Mouse (Mus musculus) adrenal gland, adult 18-20 months (tissue): ENCODE measurements around the gene Lrrc8d. TPM values are rescaled to one million over a fixed set of nuclear protein-coding genes. Genes with fewer than 3 reads are reported as not detected.

Experiments
- DNase-seq, 2 experiments: peaks; one replicate each; pipeline ENCODE4 v3.0.0; 2021 to 2022; ENCODE audit warnings: low spot score in 2 of 2
- long read RNA-seq, 2 experiments: library from polyadenylated mRNA; stranded (forward); transcript quantifications; one replicate each; pipeline ENCODE4 v2.0.0; 2021
- total RNA-seq, 2 experiments: library from RNA; stranded (reverse); gene quantifications; 1 replicate in 1 of 2; 2 replicates in 1 of 2; pipeline ENCODE4 v1.2.3; 2021

The Lrrc8d gene
- 100 to 1,000 TPM in 1 of 2 experiments, 10 to 100 TPM in 1; 81.3 to 105 TPM for total RNA-seq
- long read RNA-seq, experiment 1, transcript Lrrc8d-209 (2 exons, 593 nt): major isoform, 15 of 49 reads
- long read RNA-seq, experiment 1, transcript Lrrc8d-202 (3 exons, 3,929 nt): minor isoform, 10 of 49 reads
- long read RNA-seq, experiment 1, transcript Lrrc8d-201 (3 exons, 3,923 nt): minor isoform, 9 of 49 reads
- long read RNA-seq, experiment 1, partial matches to known transcripts: 5 of 49 reads
- long read RNA-seq, experiment 1, other reads (novel, unspliced or antisense): 7 of 49 reads
- long read RNA-seq, experiment 2, partial matches to known transcripts: 31 of 53 reads
- long read RNA-seq, experiment 2, other reads (novel, unspliced or antisense): 7 of 53 reads

DNA sequence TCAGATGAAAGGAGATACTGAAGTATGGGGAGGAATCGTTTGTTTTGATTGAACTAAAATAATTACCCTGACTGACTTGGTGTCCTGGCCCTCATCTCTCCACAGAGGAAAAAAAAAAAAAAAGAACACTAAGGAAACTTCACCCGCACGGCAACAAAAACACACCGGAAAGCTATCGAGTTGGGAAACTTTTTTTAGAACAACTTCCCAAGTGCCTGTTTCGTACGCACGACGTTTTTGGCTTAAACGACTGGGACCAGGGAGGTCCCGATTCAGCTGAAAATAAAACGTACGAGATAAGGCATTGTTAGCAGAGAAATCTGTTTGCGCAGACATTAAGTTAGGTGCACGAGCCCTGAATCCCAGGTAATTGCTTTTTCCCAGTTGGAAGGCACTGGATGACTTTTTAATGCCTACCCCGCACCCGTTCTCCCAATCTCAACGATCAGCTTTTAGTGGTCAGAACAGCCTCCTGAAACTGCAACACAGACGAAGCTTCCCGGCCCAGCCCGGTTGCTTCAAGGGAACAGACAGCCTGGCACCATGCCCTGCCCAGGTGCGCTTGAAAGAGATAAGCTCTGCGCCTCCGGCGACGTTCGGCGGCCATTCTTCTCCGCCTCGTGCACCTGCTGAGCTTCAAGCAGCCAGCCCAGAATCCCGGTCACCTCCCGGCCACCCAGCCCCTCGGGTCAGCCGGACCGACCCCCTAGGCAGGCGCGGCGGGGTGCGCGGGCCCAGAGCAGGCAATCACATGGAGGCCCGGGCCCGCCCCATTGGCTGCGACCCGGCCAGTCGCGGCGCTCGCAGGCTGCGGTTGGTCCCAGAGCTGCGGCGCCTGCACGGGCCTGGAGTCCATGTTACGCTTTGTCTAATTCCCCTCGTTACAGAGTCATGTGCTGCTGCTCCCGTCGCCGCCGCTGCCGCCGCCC, at the start of gene Lrrc8d:
Lrrc8d (plus strand) TSS at position 829 of the 929 bp plus-strand sequence.
- DNase-seq: peak; percentile 81 to 82

DNA sequence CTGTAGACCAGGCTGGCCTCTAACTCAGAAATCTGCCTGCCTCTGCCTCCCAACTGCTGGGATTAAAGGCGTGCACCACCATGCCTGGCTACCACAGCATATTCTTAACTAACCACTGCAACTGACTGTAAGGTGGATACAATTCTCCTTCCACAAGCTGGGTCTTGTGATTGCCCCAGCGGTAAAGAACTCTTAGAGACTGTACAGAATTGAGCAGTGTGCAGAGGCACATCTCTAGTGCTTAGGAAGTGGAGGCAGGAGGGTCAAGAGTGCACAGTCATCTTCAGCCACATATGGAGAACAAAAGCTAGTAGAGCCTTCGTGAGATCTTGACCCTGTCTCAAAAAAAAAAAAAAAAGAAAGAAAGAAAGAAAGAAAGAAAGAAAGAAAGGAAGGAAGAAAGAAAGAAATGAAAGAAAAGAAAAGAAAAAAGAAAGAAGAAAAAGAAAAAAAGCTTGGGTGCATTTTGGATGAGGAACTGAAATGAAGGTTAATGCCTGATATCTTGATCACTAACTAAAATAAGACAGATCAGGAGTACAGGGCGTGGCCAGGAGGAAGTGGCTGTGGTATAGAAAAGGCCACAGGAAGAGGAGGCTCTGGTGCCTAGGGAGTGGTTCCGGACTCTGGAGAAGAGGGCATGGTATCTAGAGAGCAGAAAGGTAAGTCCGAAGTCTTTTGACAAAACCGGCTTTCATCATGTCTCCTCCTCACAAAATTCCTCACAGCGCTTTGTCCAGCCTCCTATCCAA, 48.9 kb upstream of the Lrrc8d start:
- DNase-seq: no peak

DNA sequence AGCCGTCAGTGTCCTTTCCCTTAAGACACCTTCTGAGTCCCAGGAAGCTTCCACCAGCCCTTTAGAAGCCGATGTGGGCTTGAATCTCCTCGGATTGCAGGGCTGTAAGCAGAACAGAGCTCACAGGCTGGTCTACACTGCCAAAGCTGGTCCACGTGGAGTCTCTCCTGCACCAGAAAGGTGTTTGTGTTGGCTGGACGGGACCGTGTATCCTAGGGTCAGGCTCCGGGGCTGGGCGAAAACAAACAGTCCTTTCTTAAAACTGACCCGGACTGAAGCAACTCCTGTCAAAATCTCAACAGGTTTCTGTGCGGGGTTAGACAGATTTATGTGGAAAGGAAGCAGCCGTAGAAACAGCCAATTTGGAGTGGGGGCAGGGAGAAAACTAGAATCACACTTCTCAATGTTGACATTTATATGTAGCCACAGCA, 48.2 kb upstream of the Lrrc8d start:
- DNase-seq: no peak

DNA sequence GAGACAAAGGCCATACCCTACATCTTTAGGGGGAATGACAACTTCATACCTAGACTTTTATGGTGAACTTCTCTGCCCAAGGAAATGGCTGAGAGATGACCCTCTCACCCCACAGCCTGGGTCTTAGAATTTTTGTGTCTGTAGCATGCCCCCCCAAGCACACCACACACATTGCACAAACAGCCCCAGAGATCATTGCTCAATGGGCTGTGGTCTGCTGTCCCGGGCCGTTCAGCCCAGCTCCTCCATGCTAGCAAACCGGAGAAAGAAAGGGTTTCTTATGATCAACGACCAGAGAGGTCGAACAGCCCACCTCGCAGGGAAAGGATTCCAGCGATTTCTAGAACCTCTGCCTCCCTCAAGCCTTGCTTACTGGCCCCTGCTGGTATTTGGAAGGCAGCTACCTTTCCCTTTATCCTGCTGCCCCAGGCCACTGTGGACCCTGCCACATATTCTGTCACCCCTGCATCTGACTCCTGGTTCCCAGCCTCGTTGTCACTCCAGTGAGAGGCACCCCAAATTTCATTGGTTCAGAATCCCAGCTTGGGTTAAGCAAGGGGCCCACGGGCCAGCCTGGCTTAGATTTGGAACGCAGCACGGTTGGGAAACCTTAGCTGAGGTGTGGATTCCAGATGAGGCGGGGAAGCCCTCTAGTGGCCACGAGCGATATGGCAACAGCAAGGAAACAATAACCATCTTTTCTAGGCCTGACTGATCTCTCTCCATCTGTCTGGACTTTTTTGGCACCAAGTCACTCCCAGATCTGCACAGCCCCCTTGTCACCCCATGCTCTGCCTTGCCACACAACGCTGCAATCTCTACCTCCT, 45.3 kb upstream of the Lrrc8d start:
- peak; percentile 83 to 85 for DNase-seq

DNA sequence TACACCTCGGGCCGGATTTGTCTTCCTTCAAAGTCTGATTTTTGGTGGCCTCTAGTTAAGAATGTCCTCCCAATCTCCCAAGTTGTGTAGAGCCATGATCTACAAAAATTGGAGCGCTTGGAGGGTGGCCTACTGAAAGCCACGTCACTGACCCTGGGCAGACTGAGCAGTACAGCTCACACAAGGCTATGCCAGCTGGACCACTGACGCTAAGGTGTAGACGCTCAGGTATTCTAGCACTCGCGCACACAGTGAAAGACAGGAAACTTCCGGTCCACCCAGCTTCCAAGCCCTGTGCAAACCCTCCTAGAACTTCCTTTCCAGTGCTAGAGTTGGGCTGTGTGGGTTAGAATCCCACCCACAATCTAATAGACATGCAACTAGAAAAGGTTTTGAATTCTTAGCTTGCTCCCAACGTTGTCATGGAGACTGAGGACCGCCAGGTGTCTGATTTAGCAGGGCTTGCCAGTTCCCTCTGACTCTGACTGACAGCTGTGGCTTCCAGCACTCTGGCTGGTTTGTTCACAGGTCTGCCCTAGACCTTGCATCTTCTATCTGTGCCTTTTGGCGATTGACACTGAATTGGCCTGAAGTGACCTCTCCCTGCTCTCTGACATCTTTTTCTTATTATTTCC, 44.6 kb upstream of the Lrrc8d start:
- DNase-seq: no peak

DNA sequence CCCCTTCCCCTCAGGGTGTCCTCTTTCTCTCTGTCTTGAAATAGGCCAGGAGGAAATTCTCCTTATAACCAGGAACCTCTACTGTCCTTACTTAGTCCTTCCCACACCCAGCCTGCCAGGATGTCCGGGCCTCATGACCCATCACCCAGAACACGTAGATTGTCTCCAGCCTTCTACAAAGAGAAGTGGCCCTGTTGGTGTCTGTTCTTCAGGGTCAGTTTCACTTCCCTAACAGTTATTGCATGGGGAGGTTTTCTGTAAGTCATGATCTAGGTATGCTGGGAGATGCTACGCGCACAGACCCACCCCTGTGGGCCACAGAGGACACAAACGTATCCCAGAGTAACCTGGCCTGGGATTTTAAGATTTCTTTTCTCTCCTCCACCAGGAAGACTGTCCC, 37.9 kb upstream of the Lrrc8d start:
- no peak for DNase-seq

DNA sequence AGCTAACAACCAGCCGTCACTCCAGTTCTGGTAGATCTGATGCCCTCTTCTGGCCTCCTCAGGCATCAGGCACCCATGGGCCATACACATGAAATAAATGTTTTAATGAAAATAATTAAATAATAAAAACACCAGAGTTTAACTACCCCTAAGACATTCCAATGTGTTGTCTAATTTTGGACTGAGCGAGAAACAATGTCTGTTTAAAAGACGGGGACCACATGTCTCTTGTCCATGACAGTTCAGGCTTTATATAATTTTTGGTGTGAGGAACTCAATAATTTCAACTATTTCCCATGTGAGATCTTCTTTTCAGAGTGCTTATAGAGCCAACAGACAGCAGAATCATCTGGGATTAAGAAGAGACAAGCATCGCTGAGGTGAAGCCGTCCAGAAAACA, 32.8 kb upstream of the Lrrc8d start:
- DNase-seq: no peak

DNA sequence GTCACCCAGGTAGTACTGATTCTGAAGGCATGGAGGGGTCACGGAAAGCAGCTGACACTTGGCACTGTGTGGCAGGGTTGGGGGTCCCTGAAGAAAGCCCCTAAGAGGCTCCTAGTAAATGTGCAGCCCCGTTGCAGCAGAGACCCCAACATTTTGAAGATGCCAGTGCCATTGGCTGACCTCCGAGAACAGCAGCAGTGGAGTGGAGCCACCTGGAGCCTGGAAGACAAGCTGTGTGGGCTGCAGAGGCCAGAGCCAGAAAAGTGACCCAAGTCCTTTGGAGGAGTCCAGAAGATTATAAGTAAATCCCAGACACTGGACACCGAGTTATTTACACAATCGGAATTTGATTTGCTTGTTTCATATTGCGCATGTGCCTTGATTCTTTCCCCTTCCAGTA, 32.4 kb upstream of the Lrrc8d start:
- DNase-seq: no peak

DNA sequence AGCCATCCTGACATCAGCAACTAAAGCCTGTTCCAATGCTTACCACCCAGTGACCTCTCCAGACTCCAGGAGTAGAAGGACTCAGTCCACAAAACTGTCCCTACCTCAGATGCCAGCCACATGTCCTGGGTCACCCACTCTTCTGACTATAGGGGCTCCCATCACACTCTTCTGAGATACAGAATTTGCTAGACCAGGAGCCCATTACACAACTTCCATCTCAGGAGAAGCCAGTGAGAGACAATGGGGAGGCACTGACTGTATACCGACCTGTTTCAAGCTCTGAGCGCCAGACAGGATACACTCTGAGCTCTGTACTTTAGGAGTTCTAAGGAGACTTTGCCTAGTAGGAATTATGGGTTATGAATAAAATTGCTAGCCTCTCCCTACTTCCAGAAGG, 30.7 kb upstream of the Lrrc8d start:
- DNase-seq: no peak

DNA sequence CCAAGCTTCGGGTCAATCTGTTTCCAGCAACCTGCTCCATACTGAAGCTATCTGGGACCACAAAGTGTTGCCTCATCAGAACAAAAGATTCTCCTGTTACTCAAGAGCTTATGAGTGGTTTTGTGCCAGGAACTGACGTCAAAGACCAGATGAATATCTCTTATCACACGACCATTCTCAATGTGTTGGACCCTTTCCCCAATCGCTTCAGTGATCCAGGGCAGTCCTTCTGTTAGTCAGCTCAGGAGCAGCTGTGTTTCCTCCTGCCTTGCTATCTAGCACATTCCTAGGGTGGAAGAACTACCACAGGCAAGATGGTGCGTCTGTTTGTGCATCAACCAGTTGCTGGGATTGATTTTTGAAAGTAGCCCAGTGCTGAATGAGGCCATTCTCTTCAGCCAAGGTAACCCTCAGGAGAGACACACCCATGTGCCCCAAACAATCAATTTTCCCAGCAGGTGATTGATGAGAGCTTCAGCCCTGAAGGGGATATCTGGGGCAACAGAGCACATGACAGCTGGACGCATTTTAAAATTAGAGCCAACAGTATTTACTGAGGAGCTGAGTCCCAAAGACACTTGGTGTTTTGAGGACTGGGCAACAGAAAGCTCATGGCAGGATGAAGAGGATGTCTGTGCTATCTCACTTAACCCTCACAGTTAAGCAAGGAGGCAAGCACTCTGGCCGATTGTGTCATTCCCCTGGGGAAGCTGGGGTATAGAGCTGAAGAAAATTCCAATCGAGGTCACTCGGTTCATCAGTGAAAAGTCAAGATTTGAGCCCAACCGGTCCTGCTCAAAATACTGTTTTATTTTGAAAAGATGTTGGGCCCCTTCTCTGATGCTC, 30.0 kb upstream of the Lrrc8d start:
- no peak for DNase-seq

DNA sequence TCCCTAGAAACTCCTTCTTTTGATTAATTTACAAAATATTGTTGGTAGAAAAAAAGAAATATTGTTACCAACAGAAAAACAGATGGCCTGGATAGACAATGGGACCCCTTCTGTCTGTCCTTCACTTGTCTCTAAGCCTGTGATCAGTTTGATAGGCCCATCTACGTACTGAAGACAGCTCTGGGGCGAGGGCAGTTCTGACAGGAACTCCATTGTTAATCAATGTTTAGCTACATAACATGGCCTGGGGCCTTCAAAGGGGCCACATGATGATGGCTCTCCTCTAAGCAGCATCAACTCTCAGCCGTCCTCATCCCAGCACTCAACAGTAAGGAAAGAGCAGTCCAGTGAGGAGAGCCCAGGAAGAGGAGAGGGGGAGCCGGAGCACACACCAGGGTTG, 27.4 kb upstream of the Lrrc8d start:
- DNase-seq: no peak

DNA sequence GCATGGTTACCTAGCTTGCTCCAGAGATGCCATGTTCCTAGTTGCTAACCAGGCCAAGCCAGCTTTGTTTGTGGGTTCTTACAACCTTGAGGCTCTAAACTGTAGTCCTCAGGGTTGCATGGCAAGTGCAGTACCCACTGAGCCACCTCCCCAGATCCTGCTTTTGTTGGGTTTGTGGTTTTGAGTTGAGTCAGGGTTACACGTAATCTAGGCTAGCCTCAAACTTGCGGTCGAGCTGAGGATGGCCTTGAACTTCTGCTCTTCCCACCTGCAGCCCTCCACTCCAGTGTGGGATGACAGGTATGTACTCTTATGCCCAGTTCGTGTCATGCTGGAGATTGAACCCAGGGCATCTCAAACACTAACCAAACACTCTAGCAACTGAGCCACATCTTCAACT, 24.3 kb upstream of the Lrrc8d start:
- no peak for DNase-seq

DNA sequence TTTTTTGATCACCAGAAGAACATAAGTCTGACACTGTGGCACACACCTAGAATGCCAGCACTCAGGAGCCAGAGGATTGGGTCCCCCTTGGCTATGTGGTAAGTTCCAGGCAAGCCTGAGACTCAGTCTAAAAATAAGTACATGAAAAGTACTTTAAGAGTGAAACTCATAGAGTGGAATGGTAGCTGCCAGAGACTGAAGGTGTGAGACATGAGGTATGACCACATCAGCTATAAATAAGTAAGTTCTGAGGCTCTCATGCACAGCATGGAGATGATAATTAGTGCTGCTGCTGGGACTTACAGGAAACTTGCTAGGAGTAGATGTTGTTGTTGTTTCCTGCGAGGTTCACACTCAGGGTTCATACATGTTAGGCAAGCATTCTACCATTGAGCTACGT, 22.7 kb upstream of the Lrrc8d start:
- no peak for DNase-seq

DNA sequence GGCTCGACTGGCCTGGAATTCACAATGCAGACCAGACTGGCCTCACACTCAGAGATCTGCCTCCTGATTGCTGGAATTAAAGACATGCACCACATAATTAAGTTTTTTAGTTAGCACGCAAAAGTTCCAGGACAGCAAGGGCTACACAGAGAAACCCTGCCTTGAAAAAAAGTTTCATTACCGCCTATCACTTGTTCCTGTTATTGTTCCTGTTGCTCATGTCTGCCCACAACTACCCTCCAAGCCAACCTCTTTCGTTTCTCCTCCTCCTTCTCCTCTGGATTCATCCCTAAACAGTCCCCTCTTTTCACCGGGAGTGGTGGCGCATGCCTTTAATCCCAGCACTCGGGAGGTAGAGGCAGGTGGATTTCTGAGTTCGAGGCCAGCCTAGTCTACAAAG, 21.5 kb upstream of the Lrrc8d start:
- no peak for DNase-seq

DNA sequence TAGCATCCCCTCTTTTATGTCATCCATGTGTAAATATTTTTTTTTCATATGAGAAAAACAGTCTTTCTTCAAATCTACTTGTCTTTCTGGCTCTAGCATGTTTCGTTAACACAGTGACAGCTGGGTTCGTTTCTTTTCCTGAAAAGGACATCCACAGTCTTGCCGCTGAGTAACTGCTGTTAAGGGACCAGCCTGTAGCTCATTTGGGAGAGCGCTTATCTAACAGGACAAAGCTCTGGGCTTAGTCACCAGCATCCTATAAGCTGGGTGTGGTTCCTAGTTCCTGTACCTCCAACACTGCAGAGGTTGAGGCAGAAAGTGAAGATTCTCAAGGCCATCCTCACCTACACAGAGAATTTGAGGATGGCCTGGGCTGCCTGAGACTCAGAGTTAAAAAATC, 20.5 kb upstream of the Lrrc8d start:
- DNase-seq: no peak

DNA sequence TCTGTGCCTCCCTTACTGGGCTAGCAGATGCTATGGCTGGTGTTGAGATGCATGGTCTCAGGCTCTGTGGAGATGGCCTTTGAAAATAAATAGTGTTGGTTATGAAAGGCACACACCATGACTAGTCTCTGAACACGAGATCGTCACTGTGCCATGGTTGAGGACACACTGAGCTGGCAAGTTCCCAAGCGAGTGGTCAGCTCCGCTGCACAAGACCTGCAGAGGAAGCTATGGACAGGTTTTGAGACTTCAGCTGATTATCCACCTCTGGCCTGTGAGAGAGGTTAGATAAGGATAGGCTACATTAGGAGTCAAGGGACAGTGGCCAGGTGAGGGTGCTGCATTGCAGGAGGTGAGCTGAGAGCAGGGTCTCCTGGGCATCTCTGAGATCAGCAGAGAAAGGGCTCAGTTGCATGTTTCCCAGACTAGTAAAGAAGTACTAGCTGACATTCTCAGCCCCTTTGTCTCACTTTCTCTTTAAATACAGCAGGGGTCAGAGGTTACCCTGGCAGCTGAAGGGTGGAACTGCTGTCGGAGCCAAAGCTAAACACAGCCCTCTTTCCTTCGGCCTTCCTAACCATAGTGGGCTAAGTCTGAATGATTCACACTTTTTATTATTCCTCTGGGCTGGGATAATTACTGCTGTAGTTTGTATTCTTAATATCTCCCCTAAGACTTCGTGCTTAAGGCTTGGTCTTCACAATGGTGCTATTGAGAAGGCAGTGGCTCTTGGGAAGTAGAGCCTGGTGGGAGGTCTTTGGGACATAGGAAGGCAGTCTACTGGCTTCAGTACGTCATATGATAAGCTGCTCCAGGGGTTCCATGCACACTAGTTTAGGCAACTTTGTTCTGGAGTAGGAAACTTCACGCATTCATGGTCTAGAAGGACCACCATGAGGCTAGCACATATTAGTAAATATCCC, 19.6 kb upstream of the Lrrc8d start:
- DNase-seq: no peak

DNA sequence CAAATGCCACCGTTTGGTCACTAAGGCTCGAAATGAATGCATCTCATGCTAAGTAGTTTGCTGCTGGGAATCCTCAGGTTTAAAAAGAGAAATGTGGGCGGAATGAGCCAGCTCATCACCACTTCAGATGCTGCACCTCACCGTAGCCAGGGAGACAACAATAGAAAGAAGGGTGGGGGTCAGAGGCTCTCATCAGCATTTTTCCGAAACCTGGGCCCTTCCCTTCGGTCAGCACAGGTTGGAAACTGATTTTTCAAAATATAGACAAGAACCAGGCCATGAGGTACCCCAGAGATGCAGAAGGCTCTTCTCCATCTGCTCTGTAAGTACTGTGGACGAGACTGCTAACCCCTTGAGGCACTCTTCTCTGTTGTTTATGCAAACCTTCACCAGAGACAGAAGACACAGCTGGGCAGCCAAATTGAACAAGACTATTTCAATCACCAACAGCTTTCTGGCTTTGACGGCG, 17.6 kb upstream of the Lrrc8d start:
- DNase-seq: no peak

DNA sequence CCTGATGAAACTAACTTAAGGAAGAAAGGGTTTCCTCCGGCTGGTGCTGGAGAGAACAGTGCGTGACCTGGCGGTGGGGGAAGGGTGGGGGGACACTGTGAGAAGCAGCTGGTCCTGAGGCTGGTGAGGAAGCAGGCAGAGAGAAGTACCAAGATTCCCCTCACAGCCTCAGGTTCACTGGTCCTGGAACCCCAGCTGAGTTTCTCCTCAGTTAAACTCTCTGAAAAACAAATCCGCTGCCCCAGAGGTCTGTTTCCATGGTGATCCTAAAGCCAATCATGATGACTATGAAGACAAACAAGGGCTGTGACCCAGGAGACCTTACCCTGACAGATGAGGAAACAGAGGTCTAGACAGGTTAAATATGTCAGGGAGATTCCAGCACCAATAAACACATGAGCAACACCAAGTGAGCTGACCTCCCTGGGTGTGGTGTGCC, 15.8 kb upstream of the Lrrc8d start:
- DNase-seq: no peak
